Mouse (Mus musculus) ES-E14 (cell line): ENCODE data around the gene Cfap77. TPM values are rescaled to one million over a fixed set of nuclear protein-coding genes. Genes with fewer than 3 reads are reported as not detected.
A peak's percentile ranks its signal among the peaks of the same experiment; 100 is the strongest.

Experiments used
- DNase-seq: peaks from one replicate; pipeline ENCODE4 v3.0.0-alpha.2; 2013; ENCODE audit warnings: low read depth, low spot score
- H3K27ac ChIP-seq: 2 replicates; pipeline ENCODE4 v1.5.1; 2012; ENCODE audit warnings: low read depth, mild to moderate bottlenecking, low read length, moderate library complexity, mixed read lengths; ENCODE audit not compliant: poor library complexity, insufficient read depth, severe bottlenecking
- H3K36me3 ChIP-seq: 2 replicates; pipeline ENCODE4 v1.6.1; 2012; ENCODE audit warnings: mild to moderate bottlenecking, low read length, moderate library complexity, mixed read lengths; ENCODE audit not compliant: control insufficient read depth, poor library complexity, insufficient read depth, severe bottlenecking
- H3K4me1 ChIP-seq, 2 experiments: fragments of 150-350 bp in 1 of 2; sonication (generic) in 1 of 2; 2 replicates each; pipeline ENCODE4 v1.6.1; 2012; ENCODE audit warnings: low read length in 2 of 2, mild to moderate bottlenecking in 1 of 2, mixed read lengths in 1 of 2; ENCODE audit not compliant: control insufficient read depth in 2 of 2, insufficient read depth in 2 of 2, poor library complexity in 1 of 2
- H3K4me3 ChIP-seq, 2 experiments: fragments of 150-350 bp in 1 of 2; sonication (generic) in 1 of 2; 2 replicates each; pipeline ENCODE4 v1.5.1; 2012; ENCODE audit warnings: low read length in 2 of 2, low read depth in 1 of 2, mild to moderate bottlenecking in 1 of 2, mixed read lengths in 1 of 2; ENCODE audit not compliant: insufficient read depth in 1 of 2, poor library complexity in 1 of 2, severe bottlenecking in 1 of 2
- H3K9ac ChIP-seq: 2 replicates; pipeline ENCODE4 v1.6.1; 2012; ENCODE audit warnings: low read depth, mild to moderate bottlenecking, low read length, mixed read lengths; ENCODE audit not compliant: poor library complexity, insufficient read depth, severe bottlenecking
- H3K9me3 ChIP-seq: fragments of 150-350 bp; sonication (generic); 2 replicates; pipeline ENCODE4 v1.6.1; 2012; ENCODE audit warnings: low read depth, mild to moderate bottlenecking, low read length; ENCODE audit not compliant: control insufficient read depth, insufficient read depth
- CHD2 ChIP-seq: IDR thresholded peaks from 2 replicates; pipeline ENCODE4 v1.6.1; 2014; ENCODE audit warnings: mild to moderate bottlenecking, low read depth, low read length, inconsistent platforms
- HCFC1 ChIP-seq: IDR thresholded peaks from 2 replicates; pipeline ENCODE4 v1.6.1; 2012; ENCODE audit warnings: low read length, inconsistent platforms, borderline replicate concordance; ENCODE audit not compliant: insufficient read depth
- MAFK ChIP-seq: IDR thresholded peaks from 2 replicates; pipeline ENCODE4 v1.6.1; 2014; ENCODE audit warnings: mild to moderate bottlenecking, low read depth, low read length, inconsistent platforms; ENCODE audit not compliant: insufficient read depth
- ZC3H11A ChIP-seq: IDR thresholded peaks from 2 replicates; pipeline ENCODE4 v1.6.1; 2012; ENCODE audit warnings: low read depth, mild to moderate bottlenecking, inconsistent platforms, low read length, borderline replicate concordance
- ZNF384 ChIP-seq: IDR thresholded peaks from 2 replicates; pipeline ENCODE4 v1.6.1; 2012; ENCODE audit warnings: low read depth, low read length, inconsistent platforms
- in situ Hi-C, 2 experiments: fragments of 600-800 bp; cut with MboI; formaldehyde crosslinking; loops; one replicate each; pipeline ENCODE4 v1.15.1; 2025; ENCODE audit warnings: low sequenced_read_pairs in 2 of 2, inconsistent platforms in 1 of 2; ENCODE audit not compliant: unreplicated experiment in 2 of 2
- total RNA-seq: library from RNA; depleted of rRNA; stranded (reverse); fragments of 300-350 nt; gene quantifications from 2 replicates; pipeline ENCODE4 v1.2.3, GENCODE M21; 2012

Cfap77 gene
- total RNA-seq, 1 experiment = 1.0 TPM

- Histone ChIP-seq H3K4me3 (peak overlapping the region in 1 of 2 experiments; percentile 19; a peak in 1 of 4 replicates), H3K9me3 (no peaks in the 10 kb centered on the region), H3K36me3 (peaks cover 29% of the 10 kb centered on the region), H3K4me1 (peaks cover 0 to 7% of the 10 kb centered on the region in 2 experiments; a peak in 2 of 4 replicates), H3K9ac (peak overlapping the region; percentile 50; the same call in 1 of the 2 replicates), H3K27ac (peak overlapping the region; percentile 79)
- peak; percentile 79 for DNase-seq
- in situ Hi-C loops = no loop called here
- TF ChIP-seq MAFK = peak; percentile 48; the same call in 1 of the 2 replicates
- TF ChIP-seq ZNF384 = no peak
These were observed 11.5 kb upstream of the Cfap77 start for GRCm38 (mm10) chr2:29066410-29066809.

DNA sequence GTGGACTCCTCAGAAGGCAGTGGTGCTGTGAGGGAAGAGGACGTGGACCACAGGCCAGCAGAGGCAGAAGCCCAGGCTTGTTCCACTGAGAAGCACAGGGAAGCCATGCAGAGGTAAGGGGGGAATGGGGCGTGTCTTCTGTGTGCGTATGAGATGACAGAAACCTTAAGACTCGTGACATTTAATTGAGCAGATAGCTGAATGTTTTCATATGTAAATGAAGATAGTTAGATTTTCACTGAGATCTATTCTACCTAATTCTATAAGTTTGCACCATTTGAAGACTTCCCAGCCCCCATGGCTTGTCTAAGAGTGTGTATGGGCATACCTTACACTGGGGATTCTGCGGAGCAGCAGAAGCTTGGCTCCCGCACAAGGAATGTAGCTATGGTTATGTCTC, 10.9 kb upstream of the Cfap77 start:
- peak overlapping the region; percentile 50; the same call in 1 of the 2 replicates for H3K9ac ChIP-seq
- DNase-seq = no peak
- H3K36me3 ChIP-seq = peaks cover 23% of the 10 kb centered on the region
- no peaks in the 10 kb centered on the region for H3K9me3 ChIP-seq
- TF ChIP-seq CHD2 = no peak
- TF ChIP-seq MAFK = no peak
- H3K4me3 ChIP-seq = peak overlapping the region in 1 of 2 experiments; percentile 24; a peak in 1 of 4 replicates
- H3K27ac ChIP-seq = peak overlapping the region; percentile 79
- peaks cover 4 to 9% of the 10 kb centered on the region in 2 experiments; a peak in 3 of 4 replicates for H3K4me1 ChIP-seq
- in situ Hi-C loops = no loop called here

GRCm38 (mm10) chr2:29060135-29060597, 5.3 kb upstream of the Cfap77 start, which contains the start of gene Ttf1:
Gene Ttf1 (plus strand): TSS chr2:29060262.
- in situ Hi-C loops = no loop called here
- TF ChIP-seq ZNF384 (no peak), ZC3H11A (no peak), MAFK (no peak), CHD2 (no peak), HCFC1 (no peak; the same call in 1 of the 2 replicates)

DNA sequence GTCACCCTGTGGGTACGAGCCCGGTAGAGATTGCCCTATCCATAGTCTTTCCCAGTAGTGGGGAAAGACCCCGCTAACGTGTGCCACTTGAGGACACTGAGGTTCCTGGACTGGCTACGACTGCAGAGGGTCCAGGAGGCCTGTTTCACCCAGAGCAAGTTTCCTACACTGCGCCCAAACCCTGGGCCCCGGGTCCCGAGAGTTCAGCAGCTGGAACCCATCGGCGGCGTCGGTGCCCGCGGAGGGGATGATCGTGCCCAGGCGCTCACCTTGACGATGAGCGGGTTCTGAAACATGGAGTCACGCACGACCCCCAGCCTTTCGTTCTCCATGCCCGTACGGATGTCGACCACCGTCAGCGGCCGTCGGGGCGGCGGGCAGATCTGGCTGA, 326 bp downstream of the Cfap77 start:
- Histone ChIP-seq H3K36me3 (no peaks in the 10 kb centered on the region), H3K9ac (peak overlapping the region; percentile 75), H3K4me3 (peak overlapping the region; percentile 65 to 79), H3K9me3 (no peaks in the 10 kb centered on the region), H3K4me1 (no peaks in the 10 kb centered on the region), H3K27ac (no peak overlapping the region)
- in situ Hi-C loops = loop anchor here (5.0 to 10.0 kb wide), 3 partner anchors 130 to 300 kb away; no protein-coding TSS in a partner anchor
- no peak for TF ChIP-seq MAFK
- TF ChIP-seq CHD2 = no peak
- no peak for TF ChIP-seq ZC3H11A
- TF ChIP-seq HCFC1 = no peak
- no peak for TF ChIP-seq ZNF384
- no peak for DNase-seq

More at GRCm38 (mm10) chr2:29060135-29060597, 5.3 kb upstream of the Cfap77 start, which contains the start of gene Ttf1:
- Histone ChIP-seq H3K4me1 (peaks cover 3 to 4% of the 10 kb centered on the region in 2 experiments; a peak in 3 of 4 replicates), H3K27ac (peak within 1 kb of the TSS; percentile 75), H3K36me3 (peaks cover 3% of the 10 kb centered on the region; the same call in 1 of the 2 replicates), H3K9me3 (no peaks in the 10 kb centered on the region), H3K9ac (peak within 1 kb of the TSS; percentile 88), H3K4me3 (peak within 1 kb of the TSS; percentile 79 to 91)
- peak; percentile 90 for DNase-seq
